Mouse (Mus musculus) liver, embryonic 13.5 days (tissue): ENCODE data around the gene Gm43720. TPM values are rescaled to one million over a fixed set of nuclear protein-coding genes. Genes with fewer than 3 reads are reported as not detected.

Experiments
- ATAC-seq: fragments of 200-750 bp; cut with Nextera tagmentation; 2 replicates; pipeline ENCODE4 v1.8.0; 2017; ENCODE audit warnings: low read depth, mild to moderate bottlenecking, moderate number of reproducible peaks, moderate library complexity
- DNase-seq: peaks from one replicate; pipeline ENCODE4 v3.0.0; 2022
- H3K27ac ChIP-seq: fragments of 300-500 bp; sonication (generic); 2 replicates; pipeline ENCODE4 v1.5.1; 2015; ENCODE audit warnings: moderate library complexity, mild to moderate bottlenecking, inconsistent platforms
- H3K27me3 ChIP-seq: fragments of 300-500 bp; sonication (generic); 2 replicates; pipeline ENCODE4 v1.6.1; 2015; ENCODE audit warnings: mild to moderate bottlenecking, inconsistent platforms
- H3K36me3 ChIP-seq: fragments of 300-500 bp; sonication (generic); 2 replicates; pipeline ENCODE4 v1.6.1; 2015; ENCODE audit warnings: mild to moderate bottlenecking, inconsistent platforms
- H3K4me1 ChIP-seq: fragments of 300-500 bp; sonication (generic); replicated peaks from 2 replicates; pipeline ENCODE4 v1.6.1; 2015; ENCODE audit warnings: inconsistent platforms
- H3K4me2 ChIP-seq: fragments of 300-500 bp; sonication (generic); 2 replicates; pipeline ENCODE4 v1.6.1; 2015; ENCODE audit warnings: inconsistent platforms, mild to moderate bottlenecking, moderate library complexity
- H3K4me3 ChIP-seq: fragments of 300-500 bp; sonication (generic); replicated peaks from 2 replicates; pipeline ENCODE4 v1.5.1; 2015; ENCODE audit warnings: mild to moderate bottlenecking, inconsistent platforms
- H3K9ac ChIP-seq: fragments of 300-500 bp; sonication (generic); 2 replicates; pipeline ENCODE4 v1.6.1; 2015; ENCODE audit warnings: mild to moderate bottlenecking, inconsistent platforms
- H3K9me3 ChIP-seq: fragments of 300-500 bp; sonication (generic); replicated peaks from 2 replicates; pipeline ENCODE4 v1.6.1; 2016; ENCODE audit warnings: inconsistent platforms
- WGBS: fragments of 180-500 bp; shearing (Covaris S2); methylation state at CpG from one replicate; pipeline ENCODE4 v1.1.7; 2015; ENCODE audit not compliant: insufficient replicate concordance; 5-methylcytosine and 5-hydroxymethylcytosine counted together
- polyA plus RNA-seq: library from polyadenylated mRNA; unstranded; fragments of >200 nt; fragmentation: Nextera tagmentation; extraction: Ambion mirVana; gene quantifications from 2 replicates; pipeline ENCODE4 v1.2.1, GENCODE M21; 2015

The Gm43720 gene
- polyA plus RNA-seq, 1 experiment from 2014 or later, result not detected

DNA sequence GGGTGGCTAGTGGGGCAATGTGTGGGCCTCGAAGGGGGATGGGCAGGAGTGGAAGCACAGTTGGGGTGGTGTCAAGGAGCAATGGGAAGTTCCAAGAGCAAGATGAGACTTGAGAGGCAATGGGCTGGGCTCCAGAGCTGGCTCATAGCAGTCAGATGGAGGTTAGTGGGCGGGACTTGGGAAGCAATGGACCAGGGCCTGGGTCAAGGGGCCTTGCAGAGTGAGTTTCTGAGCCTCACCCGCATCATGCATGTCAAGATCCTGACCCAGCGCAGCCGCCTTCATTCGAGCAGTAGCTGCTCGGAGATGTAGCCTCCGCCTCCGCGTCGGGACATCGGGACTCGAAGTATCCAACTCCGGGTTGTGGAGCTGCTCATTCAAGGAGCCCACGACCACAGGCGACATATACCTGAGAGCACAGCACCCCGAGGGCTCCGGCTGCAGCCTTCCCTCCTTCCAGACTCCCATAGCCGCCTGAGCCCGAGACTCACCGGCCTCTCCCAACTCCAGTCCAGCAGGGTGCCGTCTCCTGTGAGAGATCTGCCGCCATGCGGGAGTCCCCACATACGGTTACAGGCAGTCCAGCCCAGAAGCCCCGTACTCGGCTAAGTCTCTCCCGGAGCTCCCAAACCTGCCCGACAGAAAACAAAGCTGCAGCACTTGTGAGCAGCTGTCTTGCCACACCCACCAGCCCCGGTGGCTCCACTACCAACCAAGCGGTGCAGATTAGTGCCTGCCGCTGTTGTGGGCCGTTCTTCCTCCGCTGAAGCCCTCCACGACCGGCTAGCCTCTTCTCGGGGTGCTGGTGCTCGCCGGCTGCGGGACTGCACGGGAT, 4.3 kb downstream of the Gm43720 start:
- Histone ChIP-seq H3K27ac (no peak overlapping the region), H3K4me3 (no peak overlapping the region), H3K9me3 (0 out of 2 replicates have a peak, but pooled peaks cover 4% of the 10 kb centered on the region), H3K27me3 (peaks cover 63% of the 10 kb centered on the region), H3K36me3 (no peaks in the 10 kb centered on the region), H3K4me1 (peaks cover 23% of the 10 kb centered on the region), H3K9ac (no peak overlapping the region), H3K4me2 (peak overlapping the region; percentile 38)
- 41% methylated on average over 41 of the region's 41 CpGs for WGBS
- ATAC-seq, result no peak
- no peak for DNase-seq

DNA sequence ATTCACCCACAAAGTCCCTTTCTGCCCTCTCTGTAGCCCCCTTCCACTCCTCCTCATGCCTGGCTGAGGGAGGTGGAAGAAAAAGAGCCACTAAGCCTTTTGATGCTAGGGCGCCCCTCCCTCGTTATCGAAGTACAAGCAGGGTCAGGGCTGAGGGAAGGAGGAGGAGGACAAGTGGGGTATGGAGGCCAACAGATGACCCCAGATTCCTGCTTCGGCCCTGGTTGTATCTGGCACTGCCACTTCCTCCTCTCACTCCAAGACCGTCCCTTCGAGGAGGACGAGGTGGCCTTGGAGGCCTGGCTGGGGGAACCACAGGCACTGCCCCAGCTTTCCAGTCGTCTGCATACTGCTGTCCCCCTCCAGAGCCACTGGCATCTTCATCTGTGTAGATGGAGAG, 5.6 kb downstream of the Gm43720 start:
- Histone ChIP-seq H3K4me3 (no peak overlapping the region), H3K4me1 (0 out of 2 replicates have a peak, but pooled peaks cover 11% of the 10 kb centered on the region), H3K27me3 (peaks cover 60% of the 10 kb centered on the region), H3K4me2 (no peak overlapping the region), H3K9me3 (no peaks in the 10 kb centered on the region), H3K36me3 (no peaks in the 10 kb centered on the region), H3K27ac (no peak overlapping the region), H3K9ac (no peak overlapping the region)
- no peak for ATAC-seq
- no peak for DNase-seq
- WGBS, result 57% methylated on average over 8 of the region's 8 CpGs

DNA sequence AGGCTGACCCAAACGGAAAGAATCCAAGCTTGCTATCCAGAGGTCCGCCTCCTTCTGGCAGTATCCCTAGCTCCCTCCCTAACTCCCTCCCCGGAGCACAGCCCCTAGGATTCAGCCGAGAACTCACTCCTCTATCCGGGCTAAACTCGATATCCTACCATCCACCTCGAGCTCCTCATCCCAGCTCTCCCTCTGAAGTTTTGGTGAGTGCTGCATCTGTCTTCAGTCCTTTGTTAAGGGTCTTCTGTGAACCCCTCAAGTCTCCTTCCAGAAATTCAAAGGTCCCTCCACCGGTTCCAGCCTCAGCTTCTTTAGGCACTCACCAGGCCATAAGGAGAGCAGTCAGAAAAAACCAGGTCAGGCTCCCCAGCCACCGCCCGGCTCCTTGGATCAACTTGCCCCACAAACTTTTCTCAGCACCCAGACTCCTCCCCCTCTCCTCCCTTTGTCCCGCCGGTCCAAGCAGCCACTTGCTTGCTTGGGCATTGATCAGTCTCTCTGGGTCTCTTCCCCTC, 7.3 kb downstream of the Gm43720 start, which contains the start of gene Gal3st4:
Gene Gal3st4 (minus strand): TSS at position 432 of the 515 bp plus-strand sequence.
- H3K9ac ChIP-seq, result no peak within 1 kb of the TSS
- 0 out of 2 replicates have a peak, but pooled peaks cover 9% of the 10 kb centered on the region for H3K4me1 ChIP-seq
- H3K9me3 ChIP-seq, result no peaks in the 10 kb centered on the region
- no peaks in the 10 kb centered on the region for H3K36me3 ChIP-seq
- no peak within 1 kb of the TSS for H3K27ac ChIP-seq
- no peak within 1 kb of the TSS for H3K4me2 ChIP-seq
- no peak within 1 kb of the TSS for H3K4me3 ChIP-seq
- no peak for ATAC-seq
- H3K27me3 ChIP-seq, result peaks cover 49% of the 10 kb centered on the region
- DNase-seq, result no peak
- WGBS, result 14% methylated on average over 12 of the region's 12 CpGs

DNA sequence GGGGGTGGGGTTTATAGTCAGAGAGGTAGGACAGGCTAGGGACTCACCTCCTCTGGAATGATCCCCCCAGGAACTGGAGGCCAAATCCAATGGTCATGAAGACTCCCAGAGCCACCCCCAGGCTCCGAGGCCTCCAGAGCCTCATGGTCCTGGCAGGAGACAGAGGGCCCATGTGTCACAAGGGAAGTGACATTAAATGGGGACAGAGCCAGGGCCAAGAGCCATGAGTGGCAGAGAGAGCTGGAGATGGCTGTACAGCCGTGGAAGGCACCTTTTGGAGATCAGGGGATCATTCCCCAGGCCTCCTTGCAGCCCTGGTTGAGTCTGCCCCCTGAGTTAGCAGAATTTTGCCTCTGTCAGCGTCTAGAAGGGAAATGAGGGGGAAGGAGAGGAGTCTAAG, 8.5 kb downstream of the Gm43720 start:
- 38% methylated on average over 3 of the region's 3 CpGs for WGBS
- no peak for DNase-seq
- H3K36me3 ChIP-seq, result no peaks in the 10 kb centered on the region
- H3K4me2 ChIP-seq, result no peak overlapping the region
- no peak overlapping the region for H3K4me3 ChIP-seq
- peaks cover 49% of the 10 kb centered on the region for H3K27me3 ChIP-seq
- H3K4me1 ChIP-seq, result 0 out of 2 replicates have a peak, but pooled peaks cover 9% of the 10 kb centered on the region
- no peak for ATAC-seq
- H3K27ac ChIP-seq, result no peak overlapping the region
- no peak overlapping the region for H3K9ac ChIP-seq
- H3K9me3 ChIP-seq, result no peaks in the 10 kb centered on the region

DNA sequence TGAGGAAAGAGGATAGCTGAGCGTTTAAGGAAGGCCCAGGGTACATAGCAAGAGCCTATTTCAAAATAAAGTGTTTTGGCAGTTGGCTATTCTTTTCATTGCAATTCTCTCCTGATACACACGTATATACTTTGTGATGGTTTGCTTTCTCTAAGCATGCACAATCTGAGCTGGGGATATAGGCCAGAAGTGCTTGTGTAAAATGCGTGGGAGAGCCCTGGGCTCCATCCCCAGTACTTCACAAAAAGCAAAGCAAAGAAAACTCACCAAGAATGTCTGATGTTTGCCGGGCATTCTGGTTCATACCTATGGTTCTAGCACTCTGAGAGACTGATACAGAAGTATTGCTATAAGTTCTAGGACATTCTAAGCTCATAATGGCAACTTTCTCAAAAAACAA, 10.8 kb downstream of the Gm43720 start:
- Histone ChIP-seq H3K4me3 (no peak overlapping the region), H3K9ac (no peak overlapping the region), H3K4me2 (no peak overlapping the region), H3K9me3 (no peaks in the 10 kb centered on the region), H3K4me1 (peaks cover 11% of the 10 kb centered on the region), H3K27me3 (peaks cover 37% of the 10 kb centered on the region), H3K27ac (no peak overlapping the region), H3K36me3 (no peaks in the 10 kb centered on the region; the same call in 1 of the 2 replicates)
- no peak for ATAC-seq
- 64% methylated on average over 4 of the region's 4 CpGs for WGBS
- no peak for DNase-seq

DNA sequence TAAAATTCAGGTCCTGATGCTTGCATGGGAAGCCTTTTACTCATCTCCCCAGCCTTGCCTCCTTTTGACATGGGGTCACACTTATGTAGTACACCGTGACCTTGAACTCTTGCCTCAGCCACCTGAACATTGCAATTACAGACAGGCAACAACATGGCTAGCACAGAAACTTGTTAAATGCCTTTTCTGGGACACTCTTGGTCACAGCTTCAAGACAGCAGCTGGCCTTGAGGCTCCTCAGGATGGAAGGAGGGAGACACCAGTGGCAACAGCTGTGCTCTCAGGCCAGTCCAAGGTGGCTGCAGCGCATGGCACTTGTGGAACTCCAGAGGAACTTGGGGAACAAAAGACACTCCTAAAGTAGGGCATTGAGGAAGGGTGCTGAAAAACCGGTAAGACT, 12.6 kb downstream of the Gm43720 start:
- WGBS, result 74% methylated on average over 3 of the region's 3 CpGs
- no peak for DNase-seq
- Histone ChIP-seq H3K36me3 (no peaks in the 10 kb centered on the region; the same call in 1 of the 2 replicates), H3K9ac (no peak overlapping the region), H3K4me1 (peaks cover 24% of the 10 kb centered on the region), H3K27me3 (peaks cover 20% of the 10 kb centered on the region), H3K4me2 (no peak overlapping the region), H3K27ac (no peak overlapping the region), H3K4me3 (no peak overlapping the region), H3K9me3 (no peaks in the 10 kb centered on the region)
- ATAC-seq, result no peak

DNA sequence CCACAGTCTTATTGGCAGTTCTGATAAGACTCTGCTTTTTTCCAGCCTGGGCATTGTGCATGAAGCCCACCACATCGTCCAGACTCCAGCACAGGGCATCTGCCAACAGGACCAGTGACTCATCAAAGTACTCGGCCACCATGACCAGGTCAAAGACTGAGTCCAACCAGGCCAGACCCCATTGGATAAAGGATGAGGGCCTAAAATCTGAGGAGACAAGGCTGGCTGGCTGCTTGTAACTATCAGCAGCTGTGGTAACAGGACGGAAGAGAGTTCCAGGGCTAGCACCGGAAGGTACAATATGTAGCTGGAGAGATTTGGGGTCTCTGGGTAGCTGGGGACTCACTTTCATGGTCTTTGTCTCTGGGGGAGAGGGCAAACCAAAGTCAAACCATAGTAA, 14.0 kb downstream of the Gm43720 start:
- DNase-seq (no peak), ATAC-seq (no peak)
- H3K9me3 ChIP-seq, result no peaks in the 10 kb centered on the region
- H3K9ac ChIP-seq, result no peak overlapping the region
- peaks cover 6% of the 10 kb centered on the region for H3K27me3 ChIP-seq
- no peak overlapping the region for H3K4me3 ChIP-seq
- peaks cover 38% of the 10 kb centered on the region for H3K4me1 ChIP-seq
- H3K4me2 ChIP-seq, result no peak overlapping the region
- peaks cover 13% of the 10 kb centered on the region for H3K36me3 ChIP-seq
- H3K27ac ChIP-seq, result no peak overlapping the region
- WGBS, result 83% methylated on average over 4 of the region's 4 CpGs

DNA sequence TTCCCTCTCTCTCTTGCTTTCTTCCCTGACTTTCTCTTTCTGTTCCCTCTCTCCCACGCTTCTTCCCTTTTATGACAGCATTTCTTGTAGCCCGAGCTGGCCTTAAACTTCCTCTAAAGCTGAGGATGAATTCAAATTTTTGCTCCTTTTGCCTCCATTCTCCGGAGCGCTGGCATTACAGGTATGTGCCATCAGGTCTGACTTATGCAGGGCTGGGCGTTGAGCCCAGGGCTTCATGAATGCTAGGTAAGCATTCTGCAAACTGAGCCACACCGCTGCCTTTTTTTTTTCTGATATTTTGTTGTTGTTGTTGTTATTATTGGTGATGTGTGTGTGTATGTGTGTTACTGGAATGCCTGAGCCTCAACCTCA, 15.6 kb downstream of the Gm43720 start:
- DNase-seq (no peak), ATAC-seq (no peak)
- Histone ChIP-seq H3K4me2 (peak overlapping the region; percentile 97), H3K9ac (peak overlapping the region; percentile 94), H3K27ac (peak overlapping the region; percentile 70; the same call in 1 of the 2 replicates), H3K4me1 (peaks cover 53% of the 10 kb centered on the region), H3K4me3 (peak overlapping the region; percentile 90), H3K36me3 (peaks cover 28% of the 10 kb centered on the region), H3K9me3 (no peaks in the 10 kb centered on the region), H3K27me3 (no peaks in the 10 kb centered on the region)
- WGBS, result 12% methylated on average over 6 of the region's 6 CpGs

DNA sequence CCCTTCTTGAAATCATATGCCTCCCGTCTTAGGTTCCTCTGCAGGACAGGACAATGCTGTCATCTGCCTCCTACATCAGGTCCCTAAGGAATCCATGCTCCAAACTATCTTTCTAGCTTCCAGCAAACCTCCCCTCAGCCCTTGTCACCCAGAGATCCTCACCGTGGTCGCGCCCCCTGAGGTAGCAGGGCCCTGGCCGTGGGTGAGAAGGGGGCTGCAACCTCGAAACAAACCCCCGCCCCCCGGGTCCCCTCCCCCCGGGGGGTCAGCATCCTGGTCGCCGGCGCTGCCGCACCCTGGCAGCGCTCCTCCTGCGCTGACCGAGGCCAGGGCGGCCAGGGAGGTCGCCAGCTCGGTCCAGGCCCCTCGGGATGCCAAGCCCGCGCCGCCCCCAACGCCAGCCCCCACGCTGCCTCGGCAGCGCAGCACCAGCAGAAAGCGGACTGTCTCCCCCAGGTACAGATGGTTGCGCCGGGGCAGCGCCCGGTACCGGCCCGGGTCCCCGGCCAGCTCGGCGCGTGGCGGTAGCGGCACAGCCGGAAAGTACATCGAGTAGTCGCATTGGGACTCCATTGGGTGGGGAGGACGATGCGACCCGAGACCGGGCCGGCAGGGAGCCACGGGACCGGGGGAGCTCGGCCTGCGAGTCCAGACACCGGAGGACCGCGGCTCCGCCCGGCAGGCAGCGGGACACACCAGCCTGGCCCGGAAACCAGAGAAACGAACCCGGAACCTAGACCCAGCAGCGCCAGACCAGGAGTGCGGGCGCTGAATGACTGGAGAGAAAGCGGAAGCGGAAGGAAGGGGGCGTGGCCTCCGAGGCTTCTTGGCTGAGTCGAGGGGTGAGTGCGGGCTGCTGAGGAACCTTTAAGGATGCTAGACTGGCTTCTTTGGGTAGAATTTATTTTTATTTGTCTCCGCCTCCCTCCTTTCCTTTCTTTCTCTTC, 16.2 kb downstream of the Gm43720 start, which contains the start of gene BC037034:
Gene BC037034 (minus strand): TSS at position 774 of the 947 bp plus-strand sequence.
- no peaks in the 10 kb centered on the region for H3K27me3 ChIP-seq
- DNase-seq, result peak; percentile 83
- H3K4me3 ChIP-seq, result peak within 1 kb of the TSS; percentile 90
- ATAC-seq, result peak; percentile 84
- peaks cover 60% of the 10 kb centered on the region for H3K4me1 ChIP-seq
- peak within 1 kb of the TSS; percentile 97 for H3K4me2 ChIP-seq
- peaks cover 35% of the 10 kb centered on the region for H3K36me3 ChIP-seq
- H3K9me3 ChIP-seq, result no peaks in the 10 kb centered on the region
- H3K9ac ChIP-seq, result peak within 1 kb of the TSS; percentile 94
- WGBS, result 0% methylated on average over 65 of the region's 71 CpGs
- peak within 1 kb of the TSS; percentile 88 for H3K27ac ChIP-seq

DNA sequence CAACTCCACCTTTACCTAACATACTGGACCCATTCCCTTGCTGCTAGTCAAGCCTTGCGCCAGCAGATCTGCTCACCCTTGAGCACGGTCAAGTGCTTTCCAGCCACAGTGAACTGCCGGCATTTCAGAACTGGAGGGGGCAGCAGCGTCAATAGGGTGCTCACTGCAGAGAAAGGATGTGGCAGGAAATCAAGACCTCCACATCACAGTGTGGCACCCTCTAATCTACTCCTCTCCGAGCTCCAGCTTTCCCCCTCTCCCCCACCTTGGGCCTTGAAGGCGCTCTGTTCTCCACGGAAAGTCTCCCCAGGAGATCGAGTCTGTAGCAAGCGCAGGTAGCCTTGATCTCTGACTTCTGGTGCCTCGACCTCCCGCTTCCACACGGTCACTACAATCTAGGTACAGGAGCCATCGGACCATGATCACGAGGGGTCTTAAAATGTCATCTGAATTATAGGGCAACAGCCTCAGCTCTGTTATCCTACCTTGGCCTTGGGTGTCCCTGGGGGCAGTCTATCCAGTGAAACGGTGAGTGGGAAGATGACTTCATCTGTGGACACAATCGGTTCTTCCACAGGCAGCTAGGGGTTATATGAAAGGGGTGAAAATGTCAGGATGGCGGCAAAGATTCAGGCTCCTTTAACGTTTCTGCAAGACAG, 17.0 kb downstream of the Gm43720 start:
- Histone ChIP-seq H3K4me1 (peaks cover 68% of the 10 kb centered on the region), H3K4me3 (peak overlapping the region; percentile 90), H3K27ac (peak overlapping the region; percentile 88), H3K9me3 (no peaks in the 10 kb centered on the region), H3K9ac (peak overlapping the region; percentile 94), H3K36me3 (peaks cover 42% of the 10 kb centered on the region), H3K27me3 (no peaks in the 10 kb centered on the region), H3K4me2 (peak overlapping the region; percentile 97)
- 36% methylated on average over 18 of the region's 18 CpGs for WGBS
- no peak for ATAC-seq
- DNase-seq, result no peak
